Mouse (Mus musculus) bone marrow macrophage, adult 2 months (primary cell): ENCODE results near the gene Hmgb1.

Experiments
- CTCF ChIP-seq: IDR thresholded peaks from 2 replicates; pipeline ENCODE4 v1.5.1; 2012; ENCODE audit warnings: low read depth, mild to moderate bottlenecking, low read length, moderate library complexity
- POLR2A ChIP-seq: IDR thresholded peaks from 2 replicates; pipeline ENCODE4 v1.6.1; 2012; ENCODE audit warnings: mild to moderate bottlenecking, low read depth, low read length, borderline replicate concordance

DNA sequence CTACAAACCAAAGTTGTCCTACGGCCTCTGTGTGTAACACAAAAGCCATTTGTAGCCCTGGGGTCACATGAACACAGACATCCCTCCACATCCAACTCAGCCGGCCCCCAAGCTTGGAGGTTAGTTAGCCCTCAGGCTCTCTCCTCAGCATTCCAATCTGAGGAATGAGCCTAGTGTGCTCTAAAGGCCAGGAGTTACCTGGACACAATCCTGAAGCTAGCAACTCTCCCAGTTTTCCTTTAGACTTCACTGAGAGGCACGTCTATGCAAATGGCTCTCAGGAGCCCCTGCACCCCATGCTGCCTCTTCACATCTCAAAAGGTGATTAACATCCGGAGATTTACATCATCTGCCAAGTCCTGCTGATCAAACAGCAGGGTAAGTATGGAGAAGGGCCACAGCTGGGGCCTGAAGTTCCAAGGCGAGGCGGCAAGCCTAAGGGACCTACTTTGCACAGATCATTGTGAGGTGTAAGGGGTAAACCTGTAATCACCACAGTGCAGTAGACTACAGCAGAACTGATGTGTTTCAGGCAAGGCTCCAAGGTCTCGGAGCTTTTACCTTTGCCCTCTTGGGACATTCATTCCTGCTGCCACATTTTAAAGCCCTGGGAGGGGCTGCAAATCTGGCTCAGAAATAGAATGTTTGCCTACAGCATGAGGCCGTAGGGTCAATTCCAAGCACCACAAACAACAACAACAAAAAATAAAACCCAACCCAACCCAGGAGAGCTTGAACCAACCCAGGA, 13.3 kb downstream of the Hmgb1 start:
- TF ChIP-seq POLR2A (no peak), CTCF (no peak)
